Mouse (Mus musculus): Measurements from ENCODE around the gene Olfr654. TPM values are rescaled to one million over a fixed set of nuclear protein-coding genes. Genes with fewer than 3 reads are reported as not detected.

Gene Olfr654
- not detected for total RNA-seq (2021)
- long read RNA-seq, experiment 1, result 0 reads
- long read RNA-seq, experiment 2, result 0 reads

DNA sequence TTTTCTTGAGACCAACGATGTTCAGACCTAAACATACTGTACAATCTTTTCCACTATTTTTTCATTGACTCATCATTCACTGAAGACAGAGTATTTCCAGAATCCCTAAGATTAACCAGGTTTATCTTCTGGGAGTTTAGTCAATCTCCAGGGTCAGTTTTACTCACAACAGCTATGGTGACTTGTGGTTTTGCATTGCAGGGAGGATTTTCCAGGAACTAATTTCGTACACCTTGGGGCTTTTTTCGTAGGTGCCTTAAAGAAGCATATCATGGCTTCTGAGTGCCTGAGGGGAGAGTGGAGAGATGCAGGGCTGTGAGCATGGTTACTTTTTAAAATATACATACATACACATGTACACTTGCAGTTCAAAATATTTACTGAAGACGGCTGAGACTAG, at the start of gene Olfr654:
Olfr654 (plus strand) TSS at position 301 of the 400 bp plus-strand sequence.
- H3K27ac ChIP-seq, result no peak within 1 kb of the TSS
- intact Hi-C loops (cut with DNase I), result no loop called here
- no peak for DNase-seq (ENCODE audit: extremely low spot score in 1 of 2, low spot score in 2 of 2)
- H3K4me3 ChIP-seq, result no peak within 1 kb of the TSS
- TF ChIP-seq CTCF (IDR thresholded peaks at IDR 0.05), result no peak

DNA sequence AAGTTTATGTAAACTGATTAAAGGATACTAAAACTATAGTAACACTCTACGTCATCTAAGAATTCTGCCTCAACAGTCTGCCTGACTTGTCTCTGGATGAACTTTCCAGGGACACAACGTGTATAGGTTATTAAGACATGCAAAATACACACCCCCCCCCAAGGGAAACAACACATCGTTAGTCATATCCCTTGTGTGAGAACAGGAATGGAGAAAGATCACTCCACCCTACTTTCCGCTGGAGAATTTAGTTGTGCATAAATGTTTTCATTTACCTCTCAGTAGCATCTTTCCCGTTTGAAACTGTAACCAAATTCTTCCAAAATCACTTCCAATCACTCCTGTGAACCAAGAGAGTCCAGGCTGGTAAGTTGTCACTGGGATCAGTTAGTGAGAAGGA, 37.0 kb upstream of the Olfr654 start, which contains the start of gene Olfr651:
Olfr651 (plus strand) TSS at position 301 of the 400 bp plus-strand sequence.
- TF ChIP-seq CTCF (IDR thresholded peaks at IDR 0.05), result no peak
- Histone ChIP-seq H3K27ac (no peak within 1 kb of the TSS), H3K4me3 (no peak within 1 kb of the TSS)
- intact Hi-C loops (cut with DNase I), result no loop called here
- DNase-seq (ENCODE audit: extremely low spot score in 1 of 2, low spot score in 2 of 2), result no peak

DNA sequence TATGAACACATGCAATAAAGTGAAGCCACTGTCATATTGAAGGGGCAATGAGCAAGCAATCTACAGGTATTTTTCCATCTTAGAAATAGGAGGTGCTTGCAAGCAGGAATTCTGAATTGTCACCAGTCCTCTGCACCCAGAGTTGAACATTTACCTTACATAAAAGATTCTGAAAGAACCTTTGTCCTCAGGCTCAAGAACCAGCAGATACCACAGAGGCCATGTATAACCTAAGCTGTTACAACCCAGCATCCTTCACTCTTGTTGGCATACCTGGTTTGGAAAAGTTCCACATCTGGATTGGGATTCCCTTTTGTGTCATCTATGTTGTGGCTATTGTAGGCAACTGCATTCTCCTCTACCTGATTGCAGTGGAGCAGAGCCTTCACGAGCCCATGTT, 34.1 kb upstream of the Olfr654 start:
- intact Hi-C loops (cut with DNase I), result no loop called here
- Histone ChIP-seq H3K4me3 (no peak overlapping the region), H3K27ac (no peak overlapping the region)
- TF ChIP-seq CTCF (IDR thresholded peaks at IDR 0.05), result no peak
- DNase-seq (ENCODE audit: extremely low spot score in 1 of 2, low spot score in 2 of 2), result no peak

GRCm38 (mm10) chr7:104560601-104561000, 26.2 kb upstream of the Olfr654 start, which contains the start of gene Olfr652:
Gene Olfr652, plus strand, starts transcription at chr7:104560901.
- intact Hi-C loops (cut with DNase I), result no loop called here
- H3K27ac ChIP-seq, result no peak within 1 kb of the TSS
- no peak within 1 kb of the TSS for H3K4me3 ChIP-seq
- no peak for TF ChIP-seq CTCF (IDR thresholded peaks at IDR 0.05)
- no peak for DNase-seq (ENCODE audit: extremely low spot score in 1 of 2, low spot score in 2 of 2)

DNA sequence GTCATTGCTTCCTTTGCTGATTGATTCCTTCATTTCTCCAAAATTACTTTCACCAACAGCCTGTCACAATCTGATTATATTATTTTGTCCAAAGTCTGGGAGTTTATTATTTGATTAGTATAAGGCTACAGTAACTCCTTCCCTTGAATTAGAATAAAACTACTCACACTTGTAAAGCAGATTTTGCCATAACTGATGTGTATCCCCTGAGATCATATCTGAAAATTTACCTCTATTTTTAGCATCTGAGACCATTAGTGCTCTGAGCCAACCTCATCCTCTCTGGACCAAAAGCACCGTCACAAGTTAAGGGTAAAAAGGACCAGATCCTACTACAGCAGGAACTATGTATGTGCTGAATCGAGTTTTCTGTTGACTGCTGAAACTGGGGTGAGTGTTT, 9.8 kb upstream of the Olfr654 start, which contains the start of gene Olfr653:
Olfr653 (plus strand) TSS at position 301 of the 400 bp plus-strand sequence.
- intact Hi-C loops (cut with DNase I), result no loop called here

DNA sequence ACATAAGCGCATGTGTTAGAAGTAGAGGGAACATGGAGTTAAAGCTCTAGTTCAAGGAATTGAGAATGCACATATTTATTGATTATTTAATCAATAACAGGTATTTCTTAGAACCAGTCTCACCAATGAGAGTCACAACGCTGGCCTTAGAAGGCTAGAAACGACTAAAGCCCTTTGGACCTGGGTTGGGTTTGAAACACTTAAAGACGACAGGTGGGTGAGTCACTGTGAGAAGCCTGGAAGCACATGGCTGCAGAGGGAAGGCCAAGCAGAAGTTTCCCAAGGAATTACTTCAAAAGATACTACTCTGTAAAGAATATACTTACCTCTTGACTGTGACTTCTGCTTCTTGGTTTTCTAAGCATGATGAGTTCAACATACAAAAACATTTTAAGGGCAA, 6.0 kb upstream of the Olfr654 start:
- no peak overlapping the region for H3K27ac ChIP-seq
- no peak overlapping the region for H3K4me3 ChIP-seq
- intact Hi-C loops (cut with DNase I), result no loop called here
- TF ChIP-seq CTCF (IDR thresholded peaks at IDR 0.05), result no peak
- no peak for DNase-seq (ENCODE audit: extremely low spot score in 1 of 2, low spot score in 2 of 2)

More for the DNA sequence above, 9.8 kb upstream of the Olfr654 start, which contains the start of gene Olfr653:
- Histone ChIP-seq H3K4me3 (no peak within 1 kb of the TSS), H3K27ac (no peak within 1 kb of the TSS)
- TF ChIP-seq CTCF (IDR thresholded peaks at IDR 0.05), result no peak
- DNase-seq (ENCODE audit: extremely low spot score in 1 of 2, low spot score in 2 of 2), result no peak

DNA sequence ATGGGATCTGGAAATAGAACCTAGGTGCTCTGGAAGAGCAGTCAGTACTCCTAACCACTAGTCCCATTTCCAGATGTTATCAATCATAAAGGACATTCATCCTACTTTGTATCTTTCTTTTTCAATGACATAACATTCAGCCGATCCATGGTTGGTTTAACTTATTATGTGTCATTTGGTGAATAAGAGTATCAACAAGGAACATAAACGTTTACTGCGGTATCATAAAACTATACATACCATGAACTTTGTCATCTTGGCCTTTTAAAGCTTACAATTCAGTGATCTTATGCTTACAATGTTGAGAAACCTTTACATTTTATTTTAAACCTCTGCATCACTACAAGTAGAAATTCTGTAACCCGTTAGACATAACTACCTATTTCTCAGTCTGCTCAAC, 5.4 kb upstream of the Olfr654 start:
- TF ChIP-seq CTCF (IDR thresholded peaks at IDR 0.05), result no peak
- Histone ChIP-seq H3K4me3 (no peak overlapping the region), H3K27ac (no peak overlapping the region)
- DNase-seq (ENCODE audit: extremely low spot score in 1 of 2, low spot score in 2 of 2), result no peak
- intact Hi-C loops (cut with DNase I), result no loop called here

DNA sequence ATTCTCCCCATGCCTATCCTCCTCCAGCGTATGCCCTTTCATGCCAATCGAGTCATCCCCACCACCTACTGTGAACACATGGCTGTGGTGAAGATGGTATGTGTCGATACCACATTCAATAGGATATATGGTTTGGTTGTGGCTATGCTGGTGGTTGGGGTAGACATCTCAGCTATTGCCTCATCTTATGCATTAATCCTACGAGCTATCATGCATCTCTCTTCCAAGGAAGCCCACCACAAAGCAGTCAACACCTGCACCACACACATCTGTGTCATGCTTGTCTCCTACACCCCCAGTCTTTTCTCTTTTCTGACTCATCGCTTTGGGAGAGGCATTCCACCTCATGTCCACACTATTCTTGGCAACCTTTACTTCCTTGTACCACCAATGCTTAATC, 1.4 kb downstream of the Olfr654 start:
- TF ChIP-seq CTCF (IDR thresholded peaks at IDR 0.05), result no peak
- Histone ChIP-seq H3K27ac (no peak overlapping the region), H3K4me3 (no peak overlapping the region)
- intact Hi-C loops (cut with DNase I), result no loop called here
- DNase-seq (ENCODE audit: extremely low spot score in 1 of 2, low spot score in 2 of 2), result no peak

DNA sequence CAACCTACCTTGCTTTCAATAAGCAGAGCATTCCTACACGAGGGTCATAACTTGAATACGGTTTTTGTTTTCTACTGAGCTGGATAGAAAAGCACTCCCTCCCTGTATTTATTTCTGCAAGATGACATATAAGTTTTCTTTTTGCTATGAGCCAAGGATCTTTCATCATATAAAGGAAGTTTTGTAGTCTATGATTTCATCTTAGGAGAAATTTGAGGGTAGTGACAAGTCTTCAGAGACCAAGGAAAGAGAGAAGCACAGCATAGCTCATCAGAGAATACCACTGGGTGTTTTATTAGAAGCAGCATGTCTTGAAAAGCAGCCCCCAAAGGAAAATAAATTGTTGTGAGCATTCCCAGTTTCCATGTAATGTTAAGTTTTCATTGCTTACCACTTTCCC, 14.9 kb downstream of the Olfr654 start, which contains the start of gene Olfr655:
Olfr655 (minus strand) TSS at position 101 of the 400 bp plus-strand sequence.
- no peak for TF ChIP-seq CTCF (IDR thresholded peaks at IDR 0.05)
- intact Hi-C loops (cut with DNase I), result no loop called here
- no peak within 1 kb of the TSS for H3K4me3 ChIP-seq
- no peak within 1 kb of the TSS for H3K27ac ChIP-seq
- DNase-seq (ENCODE audit: extremely low spot score in 1 of 2, low spot score in 2 of 2), result no peak

DNA sequence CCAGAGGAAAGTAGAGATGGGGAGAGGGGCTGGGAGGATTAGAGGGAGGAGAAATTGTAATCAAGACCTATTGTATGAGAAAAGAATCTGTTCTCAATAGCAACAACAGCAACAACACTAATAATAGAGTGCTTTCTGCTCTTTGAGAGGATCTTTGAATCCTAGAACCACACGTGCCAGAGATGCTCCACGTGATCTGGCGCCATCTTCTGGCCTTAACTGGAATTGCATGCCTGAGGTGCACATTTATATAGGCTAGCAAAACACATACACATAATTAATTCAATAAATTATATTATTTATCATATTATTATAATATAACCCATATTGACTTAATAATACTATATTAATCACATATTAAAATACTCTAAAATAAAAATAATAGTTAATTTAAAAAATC, 16.3 kb downstream of the Olfr654 start:
- Histone ChIP-seq H3K4me3 (no peak overlapping the region), H3K27ac (no peak overlapping the region)
- DNase-seq (ENCODE audit: extremely low spot score in 1 of 2, low spot score in 2 of 2), result no peak
- peak; percentile 43 for TF ChIP-seq CTCF (IDR thresholded peaks at IDR 0.05)
- intact Hi-C loops (cut with DNase I), result no loop called here

DNA sequence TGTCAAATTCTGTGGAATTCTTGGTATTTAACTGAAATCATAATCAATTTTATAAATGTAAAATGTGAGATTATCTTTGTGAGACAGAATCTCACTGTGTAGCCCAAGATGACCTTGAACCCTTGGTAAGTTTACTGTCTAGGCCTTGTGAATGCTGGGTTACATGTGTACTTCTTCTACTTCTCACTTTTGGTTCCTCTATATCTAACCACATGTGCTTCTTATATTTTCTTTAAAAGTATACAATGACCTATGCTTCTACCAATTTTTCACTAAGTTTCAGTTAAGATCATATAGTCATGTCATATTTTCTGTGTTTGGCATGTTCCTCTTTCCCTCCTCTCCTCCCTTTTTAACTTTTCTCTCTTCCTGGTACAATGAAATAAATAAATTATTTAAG, 17.9 kb downstream of the Olfr654 start:
- Histone ChIP-seq H3K27ac (no peak overlapping the region), H3K4me3 (no peak overlapping the region)
- TF ChIP-seq CTCF (IDR thresholded peaks at IDR 0.05), result no peak
- no peak for DNase-seq (ENCODE audit: extremely low spot score in 1 of 2, low spot score in 2 of 2)
- intact Hi-C loops (cut with DNase I), result no loop called here

- Histone ChIP-seq H3K4me3 (no peak within 1 kb of the TSS), H3K27ac (no peak within 1 kb of the TSS)
- no peak for DNase-seq (ENCODE audit: extremely low spot score in 1 of 2, low spot score in 2 of 2)
- TF ChIP-seq CTCF (IDR thresholded peaks at IDR 0.05), result no peak
- intact Hi-C loops (cut with DNase I), result no loop called here
Observed at GRCm38 (mm10) chr7:104613655-104614054, 26.8 kb downstream of the Olfr654 start, which contains the start of gene Olfr656. Gene Olfr656, plus strand, starts transcription at chr7:104613955.

DNA sequence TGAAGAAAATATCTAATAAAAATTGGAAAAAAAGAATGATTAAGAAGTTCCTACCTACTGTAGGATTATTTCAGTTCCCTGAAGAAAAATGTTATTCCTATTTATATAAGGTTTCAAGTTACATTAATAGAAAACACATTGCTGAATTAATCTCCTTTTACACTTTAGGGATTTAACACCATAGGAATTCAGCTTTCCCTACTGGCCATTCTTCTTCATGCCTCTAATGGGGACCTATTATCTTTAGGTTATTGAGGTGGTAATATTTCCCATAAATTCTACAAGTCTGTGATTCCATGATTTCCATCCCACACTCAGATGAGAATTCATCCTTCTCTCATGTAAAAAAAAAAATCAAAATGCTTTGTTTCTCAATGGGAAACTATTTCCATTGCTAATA, 37.7 kb downstream of the Olfr654 start, which contains the start of gene Olfr657:
Olfr657 (plus strand) TSS at position 301 of the 400 bp plus-strand sequence.
- no peak within 1 kb of the TSS for H3K4me3 ChIP-seq
- H3K27ac ChIP-seq, result no peak within 1 kb of the TSS
- TF ChIP-seq CTCF (IDR thresholded peaks at IDR 0.05), result no peak
- DNase-seq (ENCODE audit: extremely low spot score in 1 of 2, low spot score in 2 of 2), result no peak
- intact Hi-C loops (cut with DNase I), result no loop called here

Other genes with a start within 250 kb of the Olfr654 start
- 1 to 10 TPM; 1.0 to 1.5 TPM for gene Trim12c, start 233.7 kb upstream of the Olfr654 start, total RNA-seq (2021)
- gene Trim30b, start 217.1 kb upstream of the Olfr654 start, total RNA-seq (2021), result not detected
- under 1 TPM in 1 of 2 experiments, not detected in 1; 0.19 TPM for gene Trim30c, start 186.2 kb upstream of the Olfr654 start, total RNA-seq (2021)
- gene Trim30a, start 121.8 kb upstream of the Olfr654 start, total RNA-seq (2021), result under 1 TPM; 0.66 to 0.98 TPM
- gene Trim30d, start 79.2 kb upstream of the Olfr654 start, total RNA-seq (2021), result under 1 TPM; 0.36 to 0.40 TPM
- not detected for gene Olfr651, start 36.9 kb upstream of the Olfr654 start, total RNA-seq (2021)
- not detected for gene Olfr652, start 26.1 kb upstream of the Olfr654 start, total RNA-seq (2021)
- not detected for gene Olfr653, start 9.7 kb upstream of the Olfr654 start, total RNA-seq (2021)
- not detected for gene Olfr655, start 14.8 kb downstream of the Olfr654 start, total RNA-seq (2021)
- not detected for gene Olfr656, start 26.9 kb downstream of the Olfr654 start, total RNA-seq (2021)
- gene Olfr657, start 37.8 kb downstream of the Olfr654 start, total RNA-seq (2021), result not detected
- not detected for gene Olfr658, start 60.3 kb downstream of the Olfr654 start, total RNA-seq (2021)
- not detected for gene Olfr659, start 79.7 kb downstream of the Olfr654 start, total RNA-seq (2021)
- not detected for gene Olfr661, start 99.5 kb downstream of the Olfr654 start, total RNA-seq (2021)
- gene Usp17le, start 190.4 kb downstream of the Olfr654 start, total RNA-seq (2021), result not detected

All from left cerebral cortex, adult 2 months (tissue).